Mouse (Mus musculus): ENCODE measurements around the gene Zfp668.

The Zfp668 gene

GRCm38 (mm10) chr7:127894480-127894879 lies 17.9 kb upstream of the Zfp668 start:
- DNase-seq = peak; percentile 50

DNA sequence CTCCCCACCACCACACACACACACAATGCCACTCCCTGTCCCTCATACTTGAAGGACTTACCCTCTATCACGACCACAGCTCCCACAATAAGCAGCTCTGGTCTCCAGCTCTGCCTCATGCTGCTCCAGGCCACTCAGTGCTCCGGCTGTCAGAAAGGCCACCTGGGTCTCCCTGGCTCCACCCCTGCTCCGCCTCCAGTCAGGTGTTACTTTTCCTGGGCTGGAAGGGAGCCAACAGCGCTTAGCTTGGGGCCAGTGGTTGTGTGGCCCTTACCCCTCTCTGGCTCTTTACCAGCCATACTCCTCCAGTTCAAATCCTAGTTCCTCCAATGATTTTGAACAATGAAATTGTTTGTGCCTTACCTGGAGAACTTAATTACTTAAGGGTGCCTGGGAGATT lies 14.2 kb upstream of the Zfp668 start, which contains the start of gene Prss53:
Gene Prss53 (minus strand): TSS at position 173 of the 400 bp plus-strand sequence.
- peak; percentile 62 for DNase-seq

GRCm38 (mm10) chr7:127888821-127889220 lies 12.2 kb upstream of the Zfp668 start:
- no peak for DNase-seq

DNA sequence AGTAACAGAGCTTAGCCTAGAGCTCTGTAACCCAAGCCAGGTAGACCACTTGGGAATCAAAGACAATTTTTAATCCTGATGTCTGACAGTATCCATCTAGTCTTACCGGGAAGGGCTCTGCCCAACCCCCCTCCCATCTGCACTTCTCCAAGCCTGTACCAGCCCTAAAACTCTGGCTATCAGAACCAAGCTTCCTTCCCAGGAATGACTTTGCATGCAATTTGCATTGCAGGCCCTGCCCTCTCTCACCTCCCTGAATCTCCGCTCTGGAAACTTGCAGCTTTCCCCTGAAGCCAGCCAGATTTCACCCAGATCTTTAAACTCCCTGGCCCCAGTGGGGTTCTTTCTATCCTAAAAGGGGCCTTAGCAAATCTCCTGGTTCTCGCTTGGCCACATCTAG lies 11.2 kb upstream of the Zfp668 start:
- no peak for DNase-seq

DNA sequence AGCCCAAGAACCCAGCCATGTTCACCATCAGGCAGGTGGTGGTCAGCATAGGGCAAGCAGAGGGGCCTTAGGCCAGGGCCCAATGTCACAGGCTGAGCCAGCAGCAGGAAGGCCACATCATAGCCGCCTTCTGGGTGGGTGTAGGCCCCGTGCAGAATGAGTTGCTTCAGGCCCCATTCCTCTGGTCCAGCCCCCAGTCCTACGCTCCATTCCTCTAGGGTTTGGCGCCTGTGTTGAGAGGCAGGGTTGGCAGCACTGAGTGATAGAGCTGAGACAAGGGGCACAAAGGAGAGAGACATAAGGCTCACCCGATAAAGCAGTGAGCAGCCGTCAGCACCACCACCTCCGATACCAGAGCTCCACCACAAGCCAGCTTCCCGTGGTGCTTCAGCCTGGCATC lies 10.6 kb upstream of the Zfp668 start:
- DNase-seq = no peak

DNA sequence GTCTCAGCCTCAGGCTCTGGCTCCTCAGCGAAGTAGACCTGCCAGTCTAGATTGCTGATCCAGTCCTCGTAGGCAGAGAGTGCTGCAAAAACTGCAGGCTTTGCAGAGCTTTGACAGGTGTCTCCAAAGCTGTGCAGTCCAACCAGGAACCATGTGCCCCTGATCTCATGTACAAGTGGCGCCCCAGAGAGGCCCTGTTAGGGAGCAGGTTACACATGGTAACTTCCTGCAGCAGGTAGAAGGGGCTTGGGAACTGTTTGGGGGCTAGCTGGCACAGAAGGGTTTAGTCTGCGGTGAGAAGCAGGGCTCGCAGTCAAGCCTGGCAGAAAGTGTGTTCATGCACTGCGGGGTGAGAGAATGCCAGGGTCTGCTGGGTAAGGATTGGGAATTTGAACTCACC lies 9.9 kb upstream of the Zfp668 start:
- no peak for DNase-seq

- DNase-seq = peak; percentile 82
Observed at GRCm38 (mm10) chr7:127885951-127886350, 9.3 kb upstream of the Zfp668 start.

GRCm38 (mm10) chr7:127880431-127880830 lies 3.8 kb upstream of the Zfp668 start:
- no peak for DNase-seq

DNA sequence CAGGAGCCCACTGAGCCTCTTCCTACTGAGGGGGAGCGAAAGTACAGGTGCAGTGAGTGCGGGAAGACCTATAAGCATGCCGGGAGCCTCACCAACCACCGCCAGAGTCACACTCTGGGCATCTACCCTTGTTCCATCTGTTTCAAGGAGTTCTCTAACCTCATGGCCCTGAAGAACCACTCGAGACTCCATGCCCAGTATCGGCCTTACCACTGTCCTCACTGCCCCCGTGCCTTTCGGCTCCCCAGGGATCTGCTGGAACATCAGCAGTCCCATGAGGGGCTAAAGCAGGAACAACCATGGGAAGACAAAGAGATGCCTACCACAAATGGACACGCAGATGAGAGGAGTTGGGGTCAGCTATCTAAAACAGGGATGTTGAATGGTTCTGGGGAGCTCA lies 2.7 kb upstream of the Zfp668 start:
- DNase-seq = no peak

DNA sequence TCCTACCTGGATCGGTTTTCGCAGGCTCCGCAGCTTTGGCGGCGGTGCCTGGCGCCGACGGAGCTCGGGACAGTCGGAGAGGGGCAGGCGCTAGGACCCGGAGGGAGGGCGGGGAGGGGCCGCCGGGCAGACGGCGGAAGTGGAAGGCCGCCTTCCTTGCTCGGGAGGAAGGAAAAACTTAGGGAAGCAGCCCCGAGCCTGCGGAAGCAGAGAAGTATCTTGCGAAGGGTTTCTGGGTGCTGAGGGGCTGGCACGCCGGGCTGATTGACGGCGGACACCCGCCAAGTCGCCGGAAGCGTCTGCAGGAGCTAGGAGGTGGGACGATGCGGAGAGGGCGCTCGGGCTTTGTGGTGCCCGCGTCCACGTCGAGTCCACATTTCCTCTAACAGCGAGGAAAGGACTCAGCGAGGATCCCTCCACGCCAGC lies 574 bp downstream of the Zfp668 start, which contains the start of gene Zfp646:
Gene Zfp646 (plus strand): TSS at position 181 of the 426 bp plus-strand sequence.
- DNase-seq = peak; percentile 73

DNA sequence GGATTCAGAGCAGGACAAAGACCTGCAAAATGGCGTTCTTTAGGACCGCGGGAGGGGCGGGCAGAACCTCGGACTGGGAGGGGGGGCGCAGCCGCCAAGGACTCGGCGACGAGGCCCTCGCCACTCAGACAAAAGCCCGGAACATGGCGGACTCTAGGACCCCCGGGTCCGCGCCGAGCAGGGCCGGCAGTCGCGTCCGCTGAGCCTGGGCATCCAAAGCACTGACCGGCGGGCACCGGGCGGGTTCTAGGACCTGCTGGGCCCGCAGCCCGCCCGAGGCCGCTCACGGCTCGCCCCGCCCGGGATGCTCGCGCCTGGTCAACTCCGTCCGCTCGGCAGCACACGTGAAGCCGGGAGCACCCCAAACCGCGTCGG lies 1.0 kb downstream of the Zfp668 start:
- peak; percentile 94 for DNase-seq

GRCm38 (mm10) chr7:127874812-127875626 lies 1.6 kb downstream of the Zfp668 start:
- DNase-seq = no peak

DNA sequence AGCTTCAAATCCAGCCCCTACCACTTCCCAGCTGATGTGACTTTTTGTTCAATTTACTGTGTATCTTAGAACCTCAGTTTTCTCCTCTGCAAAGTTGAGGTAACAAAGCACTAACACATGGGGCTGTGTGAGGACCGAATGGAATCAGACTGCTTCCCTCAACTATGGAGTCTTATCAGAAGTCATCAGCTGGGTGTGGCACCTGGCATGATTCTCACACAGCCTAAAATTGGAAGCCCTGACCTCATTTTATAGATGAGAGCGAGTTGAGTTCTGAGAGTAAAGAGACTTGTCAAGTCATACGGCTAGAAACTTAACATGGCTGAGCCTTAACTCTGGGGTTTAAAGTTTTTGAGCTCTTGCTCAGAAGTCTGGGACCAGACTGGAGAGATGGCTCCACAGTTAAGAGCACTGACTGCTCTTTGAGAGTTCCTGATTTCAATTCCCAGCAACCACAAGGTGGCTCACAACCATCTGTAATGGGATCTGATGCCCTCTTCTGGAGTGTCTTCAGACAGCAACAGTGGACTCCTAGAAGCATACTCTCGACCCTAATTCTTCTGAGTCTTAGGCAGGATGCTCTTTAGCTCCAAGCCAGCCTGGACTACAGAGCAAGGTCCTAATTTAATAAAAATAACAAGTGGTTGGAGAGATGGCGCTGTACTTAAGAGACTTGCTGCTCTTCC lies 6.3 kb downstream of the Zfp668 start:
- DNase-seq = no peak

DNA sequence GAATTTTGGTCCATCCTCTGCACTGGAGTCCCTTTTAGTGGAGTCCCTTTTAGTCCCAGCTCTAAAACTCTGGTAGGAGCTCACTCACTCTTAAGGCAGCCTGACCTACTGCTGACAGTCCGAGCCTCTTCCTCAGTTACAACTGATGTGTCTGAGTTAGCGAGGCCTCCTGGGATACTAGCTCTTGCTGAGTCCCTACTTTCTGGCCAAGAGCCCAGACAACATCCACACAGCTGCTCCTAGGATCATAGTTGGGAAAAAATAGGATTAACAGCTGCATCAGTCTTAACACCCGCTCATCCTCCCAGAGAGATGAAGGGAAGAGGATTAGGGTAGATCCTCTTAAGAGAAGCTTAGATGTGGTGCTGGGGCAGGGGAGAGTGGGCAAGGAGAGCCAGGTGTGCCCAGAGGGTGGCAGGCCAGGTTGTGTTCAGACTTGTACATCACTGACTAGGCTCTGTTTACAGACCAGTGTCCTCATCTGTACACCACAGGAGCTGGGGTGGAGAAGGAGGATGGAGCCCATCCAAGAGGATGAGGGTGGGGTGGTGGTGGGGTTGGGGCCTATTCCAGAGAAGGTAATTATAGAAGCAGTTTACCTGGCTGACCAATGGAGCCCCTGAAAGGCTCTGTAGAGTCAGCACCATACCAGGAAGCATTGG lies 7.3 kb downstream of the Zfp668 start:
- DNase-seq = no peak

GRCm38 (mm10) chr7:127867641-127868040 lies 9.0 kb downstream of the Zfp668 start:
- DNase-seq = no peak

GRCm38 (mm10) chr7:127866434-127866833 lies 10.2 kb downstream of the Zfp668 start:
- DNase-seq = no peak

GRCm38 (mm10) chr7:127858258-127858657 lies 18.4 kb downstream of the Zfp668 start:
- DNase-seq = no peak

DNA sequence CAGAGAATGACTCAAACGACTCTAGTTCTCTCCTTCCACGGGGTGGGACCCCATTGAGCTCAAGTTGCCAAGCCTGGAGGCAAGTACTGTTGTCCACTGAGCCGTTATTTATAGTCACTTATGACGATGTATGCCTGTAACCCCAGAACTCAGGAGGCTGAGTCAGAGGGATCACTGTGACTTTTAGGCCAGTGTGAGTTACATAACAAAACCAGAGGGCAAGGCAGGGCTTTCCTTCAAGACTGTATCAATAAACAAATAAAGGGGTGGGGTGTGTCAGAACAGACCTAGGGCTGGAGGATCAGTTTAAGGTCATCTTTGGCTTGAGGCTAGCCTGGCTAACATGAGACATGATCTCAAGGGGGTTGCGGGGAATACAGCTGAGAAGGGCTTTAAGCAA lies 25.7 kb downstream of the Zfp668 start:
- peak; percentile 30 for DNase-seq

DNA sequence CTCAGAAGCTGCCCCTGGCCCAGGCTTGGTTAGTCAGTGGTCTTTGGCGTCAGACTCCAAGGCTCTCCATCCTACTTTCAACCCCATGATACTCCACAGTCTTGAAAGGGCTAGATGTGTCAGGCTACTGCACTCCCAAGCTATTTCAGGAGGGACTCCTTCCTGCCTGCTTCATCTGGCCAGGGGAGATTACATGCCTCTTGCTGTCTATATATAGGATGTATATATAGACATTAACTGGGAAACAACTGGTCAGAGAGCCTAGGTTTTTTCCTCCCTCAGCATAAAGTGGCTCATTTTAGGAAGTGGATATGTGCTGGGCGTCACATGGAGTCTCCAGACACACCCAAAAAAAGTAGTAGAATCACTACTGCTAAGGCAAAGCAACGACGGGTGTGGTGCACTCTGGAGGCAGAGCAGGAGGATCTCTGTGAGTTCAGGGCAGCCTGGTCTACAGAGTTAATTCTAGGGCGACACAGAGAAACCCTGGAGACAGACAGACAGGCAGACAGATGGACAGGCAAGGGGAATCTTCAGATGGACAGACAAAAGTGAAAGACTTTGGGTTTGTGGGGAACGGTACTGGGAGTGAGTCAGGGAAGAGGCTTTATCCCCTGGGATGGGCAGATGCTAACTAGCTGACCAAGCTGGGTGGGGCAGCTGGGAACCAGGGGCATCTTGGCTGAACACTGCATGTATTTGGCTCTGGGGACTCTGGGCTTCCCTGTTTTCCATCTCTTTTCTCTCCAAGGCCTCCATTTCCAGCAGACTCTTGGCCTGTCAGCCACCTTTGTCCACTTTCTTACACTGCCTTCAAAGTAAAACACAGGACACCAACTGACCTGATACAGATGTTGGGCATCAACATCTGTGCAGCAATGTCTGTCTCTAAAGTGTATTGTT lies 26.4 kb downstream of the Zfp668 start:
- DNase-seq = peak; percentile 31

- peak; percentile 93 for DNase-seq
Observed at GRCm38 (mm10) chr7:127842001-127842718, 34.5 kb downstream of the Zfp668 start.

DNA sequence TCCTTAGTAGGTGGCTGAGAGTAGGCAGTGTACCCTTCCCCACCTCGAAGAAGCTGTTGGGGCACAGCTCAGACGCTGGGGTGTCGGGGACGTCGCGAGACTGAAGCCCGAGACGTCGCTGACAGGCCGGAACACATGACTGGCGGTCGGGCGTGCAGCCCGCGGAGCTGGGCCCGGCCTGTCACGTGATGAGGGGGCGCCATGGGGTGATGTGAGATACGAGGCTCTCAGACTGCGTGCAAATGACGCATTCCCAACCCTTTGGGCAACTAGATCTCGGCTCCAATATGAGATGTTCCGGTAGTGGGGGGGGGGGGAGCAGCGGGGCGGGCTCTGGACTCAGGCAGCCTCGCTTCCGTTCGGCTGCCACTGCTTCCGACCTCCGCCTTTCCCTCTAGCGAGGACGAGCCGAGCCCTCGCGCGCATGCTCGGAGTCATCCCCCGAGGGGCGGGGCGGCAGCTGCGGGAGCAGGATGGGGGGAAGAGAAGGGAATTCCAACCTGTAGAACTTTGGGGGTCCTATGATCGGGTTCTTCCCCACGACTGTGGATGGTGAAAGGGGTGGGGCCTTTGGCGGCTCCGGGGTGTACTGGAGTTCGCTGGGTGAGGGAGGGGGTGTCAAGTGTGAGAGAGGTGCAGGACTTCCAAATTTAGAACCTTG lies 35.2 kb downstream of the Zfp668 start:
- DNase-seq = peak; percentile 94

Measured in lung, postnatal 36 days (tissue).